Mouse (Mus musculus) cerebellum, adult 2 months (tissue): ENCODE data around the gene Fam71f2. TPM values are rescaled to one million over a fixed set of nuclear protein-coding genes. Genes with fewer than 3 reads are reported as not detected.

Experiments used
- DNase-seq, 2 experiments: peaks; one replicate each; pipeline ENCODE4 v3.0.0; 2021
- H3K27ac ChIP-seq: fragments of 200-500 bp; 2 replicates; pipeline ENCODE4 v1.5.1; 2012; ENCODE audit warnings: low read length, control low read depth, inconsistent platforms; ENCODE audit not compliant: insufficient read depth
- H3K27me3 ChIP-seq: fragments of 200-500 bp; 2 replicates; pipeline ENCODE4 v1.6.1; 2012; ENCODE audit warnings: inconsistent platforms, mild to moderate bottlenecking, low read length, moderate library complexity; ENCODE audit not compliant: control insufficient read depth, insufficient read depth
- H3K4me1 ChIP-seq: fragments of 200-500 bp; 2 replicates; pipeline ENCODE4 v1.6.1; 2011; ENCODE audit warnings: low read length; ENCODE audit not compliant: control insufficient read depth, insufficient read depth
- H3K4me3 ChIP-seq: fragments of 200-500 bp; replicated peaks from 2 replicates; pipeline ENCODE3; 2011; ENCODE audit warnings: mild to moderate bottlenecking, low read depth, low read length, control low read depth; ENCODE audit not compliant: insufficient read depth
- CTCF ChIP-seq: fragments of 200-500 bp; IDR thresholded peaks from 2 replicates; pipeline ENCODE4 v1.5.1; 2011; ENCODE audit warnings: low read depth, mild to moderate bottlenecking, control low read depth, low read length, moderate library complexity, borderline replicate concordance; ENCODE audit not compliant: insufficient read depth
- POLR2A ChIP-seq: fragments of 200-500 bp; IDR thresholded peaks from 2 replicates; pipeline ENCODE4 v1.6.1; 2011; ENCODE audit warnings: low read length, control low read depth, borderline replicate concordance; ENCODE audit not compliant: insufficient read depth
- WGBS: fragments of 180-500 bp; shearing (Covaris S2); methylation state at CpG from one replicate; pipeline ENCODE4 v1.1.7; 2018; 5-methylcytosine and 5-hydroxymethylcytosine counted together
- polyA plus RNA-seq: library from polyadenylated mRNA; depleted of rRNA; stranded (reverse); fragments of >200 nt; gene quantifications from 2 replicates; pipeline ENCODE4 v1.2.3, GENCODE M21; 2012; rRNA removed

Fam71f2 gene
- polyA plus RNA-seq: 1.1 TPM in 2 replicates

DNA sequence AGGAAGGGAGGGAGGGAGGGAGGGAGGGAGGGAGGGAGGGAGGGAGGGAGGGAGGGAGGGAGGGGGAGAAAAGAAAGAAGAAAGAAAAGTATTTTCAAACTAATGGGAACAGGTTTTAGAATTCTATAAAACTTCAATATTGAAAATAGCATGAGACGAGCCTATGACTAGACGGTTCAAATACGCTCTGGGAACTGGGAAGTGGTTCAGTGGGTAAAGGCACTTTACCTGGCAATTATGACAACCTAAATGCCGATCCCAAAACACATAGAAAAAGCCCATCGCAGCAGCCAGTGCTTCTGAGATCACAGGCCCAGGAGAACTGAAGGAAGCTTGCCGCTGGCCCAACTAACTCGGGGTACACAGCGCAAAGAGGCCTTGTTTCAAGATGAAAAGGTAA is at the start of gene Fam71f2:
Fam71f2 (plus strand) TSS at position 301 of the 400 bp plus-strand sequence.
- H3K4me3 ChIP-seq: no peak within 1 kb of the TSS
- no peaks in the 10 kb centered on the region for H3K4me1 ChIP-seq
- H3K27ac ChIP-seq: no peak within 1 kb of the TSS
- 86% methylated on average over 8 of the region's 8 CpGs for WGBS
- no peaks in the 10 kb centered on the region for H3K27me3 ChIP-seq
- DNase-seq: no peak
- TF ChIP-seq CTCF (no peak), POLR2A (no peak)

DNA sequence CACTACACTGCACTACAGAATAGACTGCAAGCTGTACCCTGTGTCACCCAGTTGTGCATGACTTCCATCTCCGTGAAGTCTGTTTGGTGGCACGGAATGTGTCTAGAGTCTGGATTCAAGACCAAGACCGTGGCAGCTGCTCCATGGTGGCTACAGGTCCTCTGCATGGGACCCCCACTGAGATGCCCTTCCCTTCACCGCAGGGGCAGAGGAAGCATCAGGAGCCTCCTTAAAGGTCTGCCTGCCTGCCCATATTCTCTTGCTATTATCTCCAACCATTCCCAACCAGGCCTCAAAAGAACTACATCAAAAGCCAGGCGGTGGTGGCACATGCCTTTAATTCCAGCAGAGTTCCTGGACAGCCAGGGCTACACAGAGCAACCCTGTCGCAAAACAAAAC is 49.0 kb upstream of the Fam71f2 start:
- Histone ChIP-seq H3K27me3 (no peaks in the 10 kb centered on the region), H3K4me3 (no peak overlapping the region), H3K27ac (no peak overlapping the region), H3K4me1 (no peaks in the 10 kb centered on the region)
- TF ChIP-seq POLR2A: no peak
- TF ChIP-seq CTCF: no peak
- 37% methylated on average over 6 of the region's 6 CpGs for WGBS
- DNase-seq: no peak

DNA sequence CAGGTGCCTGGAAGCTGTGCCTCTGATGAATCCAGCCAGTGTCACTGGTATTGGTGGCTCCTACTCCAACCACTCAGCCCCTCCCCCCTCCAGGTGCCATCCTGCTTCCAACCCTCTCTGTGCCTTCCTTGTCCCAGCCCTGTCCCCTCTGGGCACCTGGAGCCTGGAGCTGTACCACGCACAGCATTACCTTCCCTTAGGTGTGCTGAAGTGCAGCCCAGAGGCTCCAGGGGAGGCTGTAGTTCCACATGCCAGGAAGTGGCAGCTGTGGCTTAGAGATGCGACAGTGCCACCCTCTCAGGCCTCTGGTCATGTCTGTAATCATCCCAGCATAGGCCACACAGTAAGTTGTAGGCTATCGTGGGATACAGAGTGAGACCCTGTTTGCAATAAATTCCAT is 47.6 kb upstream of the Fam71f2 start:
- 67% methylated on average over 3 of the region's 3 CpGs for WGBS
- DNase-seq: no peak
- Histone ChIP-seq H3K27ac (no peak overlapping the region), H3K4me1 (no peaks in the 10 kb centered on the region), H3K27me3 (no peaks in the 10 kb centered on the region), H3K4me3 (no peak overlapping the region)
- TF ChIP-seq POLR2A (no peak), CTCF (no peak)

DNA sequence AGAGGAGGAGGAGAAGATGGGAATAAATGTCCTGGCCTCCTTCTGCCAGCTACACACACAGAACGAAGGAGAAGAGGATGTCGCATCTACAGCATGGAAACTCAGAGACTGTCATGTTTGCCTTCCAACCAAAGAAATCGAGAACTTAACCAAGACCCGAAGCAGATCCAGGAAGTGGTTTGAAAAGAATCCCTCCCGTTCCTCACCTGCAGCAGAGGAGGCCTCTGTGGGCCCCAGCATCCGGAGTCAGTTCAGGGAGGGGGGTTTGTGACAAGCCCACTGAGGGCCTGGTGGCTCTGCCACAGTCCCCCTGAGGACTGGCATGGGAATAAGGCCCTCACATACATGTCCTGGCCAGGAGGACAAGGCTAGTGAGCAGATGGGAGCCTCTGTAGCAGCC is 47.1 kb upstream of the Fam71f2 start:
- no peak for DNase-seq
- H3K27ac ChIP-seq: no peak overlapping the region
- TF ChIP-seq POLR2A (no peak), CTCF (no peak)
- no peaks in the 10 kb centered on the region for H3K27me3 ChIP-seq
- H3K4me3 ChIP-seq: no peak overlapping the region
- WGBS: 83% methylated on average over 6 of the region's 6 CpGs
- no peaks in the 10 kb centered on the region for H3K4me1 ChIP-seq

DNA sequence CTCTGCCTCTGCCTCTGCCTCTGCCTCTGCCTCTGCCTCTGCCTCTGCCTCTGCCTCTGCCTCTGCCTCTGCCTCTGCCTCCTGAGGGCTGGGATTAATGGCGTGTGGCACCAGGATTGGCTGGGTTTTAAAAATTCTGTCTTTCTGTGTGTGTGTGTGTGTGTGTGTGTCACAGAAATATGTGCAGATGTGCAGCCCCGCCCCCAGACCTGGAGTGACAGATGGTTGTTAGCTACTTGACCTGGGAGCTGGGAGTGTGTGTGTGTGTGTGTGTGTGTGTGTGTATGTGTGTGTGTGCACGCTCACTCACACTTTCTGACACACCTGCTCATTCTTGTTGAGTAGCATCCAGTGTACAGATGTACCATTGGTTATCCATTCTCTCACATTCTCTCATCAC is 45.7 kb upstream of the Fam71f2 start:
- 57% methylated on average over 3 of the region's 3 CpGs for WGBS
- H3K27me3 ChIP-seq: no peaks in the 10 kb centered on the region
- no peaks in the 10 kb centered on the region for H3K4me1 ChIP-seq
- H3K4me3 ChIP-seq: no peak overlapping the region
- H3K27ac ChIP-seq: no peak overlapping the region
- no peak for DNase-seq
- TF ChIP-seq CTCF (no peak), POLR2A (no peak)

DNA sequence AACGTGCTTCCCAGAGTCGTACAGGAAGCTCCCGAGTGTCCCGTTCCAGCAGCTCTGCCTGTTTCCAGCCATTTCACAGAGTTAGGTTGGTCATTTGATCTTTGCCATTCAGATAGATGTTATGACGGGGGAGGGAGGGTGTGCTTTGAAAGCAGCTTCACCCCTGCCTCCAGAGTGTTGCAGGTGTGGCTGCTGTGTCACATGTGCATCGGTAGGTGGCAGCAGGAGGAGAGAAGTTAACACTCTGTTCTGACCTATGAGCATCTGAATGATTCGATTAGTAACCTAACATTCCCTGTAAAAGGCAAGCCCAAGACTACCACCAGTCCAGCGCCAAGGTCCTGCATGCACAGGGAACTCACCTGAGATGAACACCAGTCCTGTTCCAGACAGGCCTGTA is 45.1 kb upstream of the Fam71f2 start:
- no peak overlapping the region for H3K4me3 ChIP-seq
- TF ChIP-seq POLR2A (no peak), CTCF (peak; percentile 65)
- H3K27me3 ChIP-seq: no peaks in the 10 kb centered on the region
- 48% methylated on average over 8 of the region's 8 CpGs for WGBS
- DNase-seq: no peak
- H3K27ac ChIP-seq: no peak overlapping the region
- H3K4me1 ChIP-seq: no peaks in the 10 kb centered on the region

DNA sequence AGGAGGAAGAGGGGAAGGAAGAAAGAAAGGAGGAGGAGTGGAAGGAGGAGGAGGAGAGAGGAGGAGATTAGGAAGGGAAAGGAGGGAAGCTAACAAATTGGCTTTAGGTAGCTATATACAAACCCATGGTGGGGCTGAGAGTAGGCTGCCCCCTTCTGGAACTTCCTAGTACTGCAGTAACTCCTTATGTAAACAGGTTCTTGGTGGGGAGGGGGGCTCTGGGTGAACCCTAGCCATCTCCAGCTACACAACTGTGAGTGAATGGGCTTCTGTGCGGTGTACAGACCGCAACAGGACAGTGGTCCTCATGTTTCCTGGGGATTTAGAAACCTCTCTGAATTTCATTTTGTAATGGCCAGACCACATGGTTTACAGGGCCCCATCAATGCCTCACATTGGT is 38.6 kb upstream of the Fam71f2 start:
- DNase-seq: peak; percentile 22 to 32
- no peak overlapping the region for H3K4me3 ChIP-seq
- TF ChIP-seq POLR2A (no peak), CTCF (peak; percentile 61; the same call in 1 of the 2 replicates)
- WGBS: 36% methylated on average over 2 of the region's 2 CpGs
- H3K27me3 ChIP-seq: no peaks in the 10 kb centered on the region
- no peak overlapping the region for H3K27ac ChIP-seq
- no peaks in the 10 kb centered on the region for H3K4me1 ChIP-seq

DNA sequence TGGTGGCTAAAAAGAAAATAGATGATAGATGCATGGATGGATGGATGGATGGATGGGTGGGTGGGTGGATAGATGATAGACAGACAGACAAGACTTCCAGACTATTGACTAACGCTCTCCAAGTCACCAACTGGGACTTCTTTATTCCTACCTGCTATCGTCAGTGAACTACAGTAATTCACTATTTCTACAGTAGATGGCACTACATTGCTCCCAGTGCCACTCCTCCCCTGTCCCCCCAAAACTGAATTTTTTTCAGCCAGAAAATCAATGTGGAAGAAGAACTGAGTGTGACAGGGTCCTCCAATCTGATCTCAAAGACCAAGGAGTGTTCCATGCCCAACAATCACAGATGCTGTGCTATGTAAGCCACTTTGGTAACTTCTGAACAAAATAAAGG is 37.7 kb upstream of the Fam71f2 start:
- Histone ChIP-seq H3K27ac (no peak overlapping the region), H3K4me1 (no peaks in the 10 kb centered on the region), H3K4me3 (no peak overlapping the region), H3K27me3 (no peaks in the 10 kb centered on the region)
- 61% methylated on average over 2 of the region's 2 CpGs for WGBS
- no peak for TF ChIP-seq POLR2A
- TF ChIP-seq CTCF: no peak; the same call in 1 of the 2 replicates
- no peak for DNase-seq
